In the genomic region with DNA sequence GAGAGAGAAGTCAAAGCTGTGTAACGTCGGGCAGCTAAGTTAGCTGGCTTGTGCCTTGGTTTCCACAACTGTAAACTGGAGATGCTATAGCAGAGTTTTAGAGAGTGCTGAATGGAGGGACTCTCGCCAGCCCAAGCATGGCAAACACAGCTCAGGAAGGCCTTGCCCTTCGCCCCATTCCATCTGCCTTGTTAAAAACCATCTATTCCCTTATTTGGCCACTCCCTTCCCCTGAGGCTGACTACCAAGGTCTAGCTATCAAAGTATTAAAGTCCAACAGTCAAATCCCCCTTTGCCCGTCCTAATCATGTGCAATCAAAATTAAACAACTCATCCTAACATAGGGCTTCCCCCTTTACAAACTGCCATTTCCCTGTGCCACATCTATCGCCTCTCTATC, we compare ENCODE assay signal across 13 mouse cellular contexts.
"Had no signal": no experiment of that assay in that cellular context is flagged by ENCODE, and none has a peak within 500 bp of the region (broad histone marks: within the 10 kb centered on the region; RNA-seq: fewer than 3 reads in every experiment).

No protein-coding gene starts in this region.

- H3K9me3 ChIP-seq: midbrain, embryonic 13.5 days; midbrain, embryonic 15.5 days; neural tube, embryonic 12.5 days had no signal

- H3K9ac ChIP-seq: lung, embryonic 14.5 days; midbrain, embryonic 13.5 days; midbrain, embryonic 15.5 days; neural tube, embryonic 12.5 days had no signal

- H3K4me1 ChIP-seq: midbrain, embryonic 13.5 days; midbrain, embryonic 15.5 days; neural tube, embryonic 12.5 days had no signal

- H3K27me3 ChIP-seq: midbrain, embryonic 13.5 days; midbrain, embryonic 15.5 days; neural tube, embryonic 12.5 days had no signal

- DNase-seq: lung, adult 18-20 months; lung, embryonic 14.5 days; lung, postnatal 10 days; lung, postnatal 4 days; right cerebral cortex, postnatal 14 days; spleen, adult 18-20 months; thymus, adult 18-20 months; thymus, postnatal 14 days; thymus, postnatal 36 days had no signal

- H3K27ac ChIP-seq: midbrain, embryonic 13.5 days; midbrain, embryonic 15.5 days; neural tube, embryonic 12.5 days had no signal

- ATAC-seq: midbrain, embryonic 13.5 days; midbrain, embryonic 15.5 days had no signal

- H3K4me3 ChIP-seq: midbrain, embryonic 13.5 days; midbrain, embryonic 15.5 days; neural tube, embryonic 12.5 days had no signal

- H3K4me2 ChIP-seq: lung, embryonic 14.5 days; midbrain, embryonic 11.5 days; midbrain, embryonic 13.5 days; midbrain, embryonic 15.5 days; neural tube, embryonic 12.5 days had no signal
